Mouse (Mus musculus) neural tube, embryonic 15.5 days (tissue): ENCODE measurements around the gene Csnk1g2. TPM values are rescaled to one million over a fixed set of nuclear protein-coding genes. Genes with fewer than 3 reads are reported as not detected.

ENCODE experiments used
- ATAC-seq: fragments of 200-750 bp; cut with Nextera tagmentation; 2 replicates; pipeline ENCODE4 v1.8.0; 2017; ENCODE audit warnings: mild to moderate bottlenecking, moderate TSS enrichment, moderate library complexity; ENCODE audit not compliant: low FRiP score
- H3K27ac ChIP-seq: fragments of 300-500 bp; sonication (generic); replicated peaks from 2 replicates; pipeline ENCODE4 v1.5.1; 2015; ENCODE audit warnings: mild to moderate bottlenecking, inconsistent platforms
- H3K27me3 ChIP-seq: fragments of 300-500 bp; sonication (generic); replicated peaks from 2 replicates; pipeline ENCODE4 v1.6.1; 2015; ENCODE audit warnings: inconsistent platforms
- H3K36me3 ChIP-seq: fragments of 300-500 bp; sonication (generic); 2 replicates; pipeline ENCODE4 v1.6.1; 2015; ENCODE audit warnings: inconsistent platforms
- H3K4me1 ChIP-seq: fragments of 300-500 bp; sonication (generic); 2 replicates; pipeline ENCODE4 v1.6.1; 2015; ENCODE audit warnings: inconsistent platforms
- H3K4me2 ChIP-seq: fragments of 300-500 bp; sonication (generic); 2 replicates; pipeline ENCODE4 v1.6.1; 2015; ENCODE audit warnings: inconsistent platforms, mild to moderate bottlenecking, moderate library complexity
- H3K4me3 ChIP-seq: fragments of 300-500 bp; sonication (generic); replicated peaks from 2 replicates; pipeline ENCODE4 v1.5.1; 2015; ENCODE audit warnings: mild to moderate bottlenecking, inconsistent platforms
- H3K9ac ChIP-seq: fragments of 300-500 bp; sonication (generic); replicated peaks from 2 replicates; pipeline ENCODE4 v1.6.1; 2015; ENCODE audit warnings: mild to moderate bottlenecking, inconsistent platforms
- H3K9me3 ChIP-seq: fragments of 300-500 bp; sonication (generic); replicated peaks from 2 replicates; pipeline ENCODE4 v1.6.1; 2016; ENCODE audit warnings: inconsistent platforms
- WGBS: fragments of 180-500 bp; shearing (Covaris S2); methylation state at CpG from one replicate; pipeline ENCODE4 v1.1.7; 2015; ENCODE audit warnings: mixed read lengths; 5-methylcytosine and 5-hydroxymethylcytosine counted together
- polyA plus RNA-seq: library from polyadenylated mRNA; unstranded; fragments of >200 nt; fragmentation: Nextera tagmentation; extraction: Ambion mirVana; gene quantifications from 2 replicates; pipeline ENCODE4 v1.2.1, GENCODE M21; 2015

The Csnk1g2 gene
- polyA plus RNA-seq, 1 experiment from 2014 or later = 106 TPM

DNA sequence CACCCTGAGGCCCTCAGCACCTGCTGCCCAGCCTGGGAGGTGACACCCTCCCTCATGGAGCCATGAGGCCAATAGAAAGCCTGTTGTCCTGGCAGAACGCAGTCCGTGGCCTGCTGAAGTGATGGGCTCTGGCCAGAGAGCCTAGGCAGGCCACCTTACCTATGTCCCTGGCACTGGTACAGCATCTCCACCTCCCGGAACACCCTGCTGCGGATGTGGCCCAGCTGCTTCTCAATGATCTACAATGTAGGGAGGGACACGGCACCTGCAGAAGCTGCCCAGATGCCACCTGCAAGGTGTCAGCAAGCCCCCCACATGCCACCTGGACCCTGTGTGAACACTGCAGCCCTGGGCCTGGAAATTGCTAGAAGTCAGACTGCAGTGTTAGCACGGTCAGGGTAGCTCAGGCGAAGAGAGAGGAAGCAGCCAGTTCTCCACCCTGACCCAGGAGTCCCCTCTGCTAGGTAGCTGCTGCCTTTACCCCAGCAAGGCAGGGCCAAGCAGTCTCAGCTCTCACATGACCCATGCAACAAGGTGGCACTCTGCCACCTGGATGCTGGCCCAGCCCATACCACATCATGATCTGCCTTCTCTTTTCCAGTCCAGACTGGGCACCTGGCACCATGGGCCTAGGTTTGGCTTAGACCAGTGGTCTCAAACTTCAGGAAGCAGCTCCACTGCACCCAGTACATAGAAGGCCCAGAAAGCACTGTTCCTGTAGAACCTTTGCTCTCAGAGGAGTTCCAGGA, 47.3 kb downstream of the Csnk1g2 start:
- Histone ChIP-seq H3K9ac (no peak overlapping the region), H3K4me1 (peaks cover 59% of the 10 kb centered on the region)

DNA sequence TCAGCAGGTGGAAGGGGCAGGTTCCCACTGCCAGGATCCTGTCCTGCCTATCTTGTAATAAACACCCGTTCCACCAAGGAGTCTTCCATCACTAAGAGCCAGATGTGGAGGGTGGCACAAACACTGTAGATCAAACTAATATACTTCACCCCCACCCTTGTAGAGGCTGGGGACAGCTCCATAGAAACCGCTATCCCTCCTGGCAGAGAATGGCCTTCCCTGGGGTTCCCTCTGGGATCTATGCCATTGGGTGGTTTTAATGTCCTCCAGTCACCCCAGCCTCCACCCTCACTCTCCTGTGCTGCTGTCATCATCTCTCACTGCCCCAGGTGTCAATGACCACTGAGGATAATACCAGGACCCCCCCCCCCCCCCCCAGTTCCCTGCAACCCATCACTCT, 47.9 kb downstream of the Csnk1g2 start:
- 90% methylated on average over 2 of the region's 2 CpGs for WGBS
- Histone ChIP-seq H3K9ac (no peak overlapping the region), H3K4me2 (no peak overlapping the region), H3K9me3 (no peaks in the 10 kb centered on the region), H3K27ac (no peak overlapping the region), H3K4me3 (no peak overlapping the region), H3K27me3 (no peaks in the 10 kb centered on the region), H3K36me3 (peaks cover 64% of the 10 kb centered on the region), H3K4me1 (peaks cover 57% of the 10 kb centered on the region)
- no peak for ATAC-seq

More for the DNA sequence above, 47.3 kb downstream of the Csnk1g2 start:
- Histone ChIP-seq H3K27me3 (no peaks in the 10 kb centered on the region), H3K9me3 (no peaks in the 10 kb centered on the region), H3K4me3 (no peak overlapping the region), H3K27ac (no peak overlapping the region), H3K36me3 (peaks cover 68% of the 10 kb centered on the region), H3K4me2 (no peak overlapping the region)
- no peak; the same call in 1 of the 2 replicates for ATAC-seq
- 94% methylated on average over 7 of the region's 7 CpGs for WGBS

DNA sequence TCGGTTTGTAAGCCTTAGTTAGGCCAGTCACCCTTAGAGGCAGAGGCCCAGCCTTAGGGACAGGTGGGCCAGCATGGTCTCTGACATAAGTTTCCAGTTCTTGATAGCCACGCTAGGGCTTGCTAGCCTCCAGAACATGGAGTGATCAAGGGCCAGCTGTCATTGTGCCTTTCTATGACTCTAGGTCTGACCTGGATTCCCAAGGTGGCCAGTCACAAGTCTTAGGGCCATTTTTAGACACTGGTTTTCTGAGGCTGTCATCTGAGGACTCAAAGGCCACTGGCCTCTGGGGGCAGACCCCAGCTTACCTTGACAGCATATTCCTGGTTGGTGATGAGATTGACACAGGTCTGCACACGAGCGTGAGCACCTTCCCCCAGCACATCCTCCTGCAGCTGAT, 48.6 kb downstream of the Csnk1g2 start:
- no peak for ATAC-seq
- H3K4me2 ChIP-seq = no peak overlapping the region
- H3K9me3 ChIP-seq = no peaks in the 10 kb centered on the region
- no peak overlapping the region for H3K9ac ChIP-seq
- 94% methylated on average over 4 of the region's 4 CpGs for WGBS
- H3K4me3 ChIP-seq = no peak overlapping the region
- H3K36me3 ChIP-seq = peaks cover 58% of the 10 kb centered on the region
- H3K27me3 ChIP-seq = no peaks in the 10 kb centered on the region
- no peak overlapping the region for H3K27ac ChIP-seq
- peaks cover 54% of the 10 kb centered on the region for H3K4me1 ChIP-seq

DNA sequence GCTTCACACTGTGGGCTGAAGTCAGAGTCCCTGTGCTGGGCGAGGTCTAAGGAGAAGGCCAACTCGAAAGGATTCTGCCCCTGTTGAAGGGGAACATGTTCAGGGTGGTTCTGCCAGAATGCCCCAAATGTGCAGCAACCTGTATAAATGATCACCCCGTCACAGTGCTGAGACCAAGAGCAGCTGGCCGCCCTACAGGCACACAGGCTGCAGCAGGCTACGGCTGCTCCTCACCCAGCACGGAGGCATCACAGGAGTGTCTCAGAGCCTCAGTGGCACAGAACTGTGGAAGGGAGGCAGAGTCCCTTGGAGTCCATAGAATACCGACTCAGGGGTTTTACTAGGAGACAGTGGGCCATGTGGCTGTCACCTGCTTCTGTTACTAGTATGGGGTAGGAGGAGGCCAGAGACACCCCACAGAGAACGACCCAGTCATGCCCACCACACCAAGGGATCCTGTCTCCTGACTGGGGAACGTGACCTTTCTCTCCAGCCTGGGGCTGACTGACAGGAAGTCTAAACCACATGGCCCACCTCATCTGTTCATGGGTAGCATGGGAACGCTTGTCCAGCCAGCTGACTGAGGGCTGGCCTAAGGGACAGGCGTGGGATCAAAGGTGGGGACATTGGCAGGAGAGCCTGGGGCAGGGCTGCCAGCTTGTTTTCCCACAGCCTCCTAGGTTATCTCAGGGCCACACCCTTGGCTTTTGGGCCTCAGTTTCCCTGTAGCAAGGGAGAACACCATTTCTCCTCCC, 49.5 kb downstream of the Csnk1g2 start:
- H3K9me3 ChIP-seq = no peaks in the 10 kb centered on the region
- no peak overlapping the region for H3K4me3 ChIP-seq
- peaks cover 49% of the 10 kb centered on the region for H3K36me3 ChIP-seq
- WGBS = 80% methylated on average over 11 of the region's 11 CpGs
- no peak overlapping the region for H3K27ac ChIP-seq
- no peak overlapping the region for H3K4me2 ChIP-seq
- no peak for ATAC-seq
- no peaks in the 10 kb centered on the region for H3K27me3 ChIP-seq
- no peak overlapping the region for H3K9ac ChIP-seq
- H3K4me1 ChIP-seq = peaks cover 59% of the 10 kb centered on the region

DNA sequence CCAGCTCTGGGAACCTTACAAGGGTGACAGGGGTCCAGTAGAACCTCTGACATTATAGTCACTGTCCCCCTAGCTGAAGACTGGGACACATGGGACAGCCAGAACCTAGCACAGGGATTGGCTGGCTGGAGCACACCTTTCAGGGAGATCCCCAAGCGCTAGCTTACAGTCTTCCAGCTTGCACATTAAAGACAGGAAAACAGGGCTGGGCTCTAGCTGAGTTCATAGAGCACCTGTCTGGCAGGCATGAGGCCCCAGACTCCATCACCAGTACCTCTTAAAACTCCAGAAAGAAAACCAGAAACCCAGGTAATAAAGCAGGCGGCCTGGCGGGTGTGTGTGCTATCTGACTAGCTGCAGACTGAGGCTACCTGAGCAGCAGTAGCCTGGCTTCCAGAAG, 51.1 kb downstream of the Csnk1g2 start:
- H3K27me3 ChIP-seq = no peaks in the 10 kb centered on the region
- peak overlapping the region; percentile 69 for H3K4me3 ChIP-seq
- H3K4me1 ChIP-seq = peaks cover 75% of the 10 kb centered on the region
- WGBS = 94% methylated on average over 3 of the region's 3 CpGs
- no peak for ATAC-seq
- peaks cover 34% of the 10 kb centered on the region for H3K36me3 ChIP-seq
- H3K9me3 ChIP-seq = no peaks in the 10 kb centered on the region
- no peak overlapping the region for H3K27ac ChIP-seq
- peak overlapping the region; percentile 79; the same call in 1 of the 2 replicates for H3K9ac ChIP-seq
- H3K4me2 ChIP-seq = peak overlapping the region; percentile 76

DNA sequence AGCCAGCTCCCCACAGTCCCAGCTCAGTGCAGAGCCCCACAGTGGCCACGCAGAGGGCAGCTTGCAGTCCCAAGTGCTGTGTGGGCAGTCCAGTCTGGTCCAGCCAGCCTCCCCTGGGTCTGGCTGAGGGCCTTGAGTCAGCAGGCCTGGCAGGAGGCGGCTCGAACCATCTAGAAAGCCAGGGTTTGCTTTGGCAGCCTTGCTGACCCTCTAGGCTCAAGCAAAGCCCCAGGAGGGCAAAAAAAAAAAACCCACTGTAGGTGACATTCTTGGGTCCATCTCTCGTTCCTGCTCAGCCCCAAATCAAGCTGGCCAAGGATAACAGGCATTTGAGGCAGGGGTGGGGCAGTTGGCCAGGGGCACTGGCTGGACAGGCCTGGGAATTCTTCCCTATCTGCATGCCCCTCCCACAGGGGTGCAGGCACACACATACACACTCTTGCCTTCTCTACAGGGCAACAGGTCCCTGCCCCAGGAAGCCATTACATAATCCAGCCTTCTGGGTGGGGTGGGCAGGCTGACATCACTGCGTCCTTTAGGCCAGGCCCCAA, 51.6 kb downstream of the Csnk1g2 start:
- Histone ChIP-seq H3K4me3 (peak overlapping the region; percentile 69), H3K36me3 (peaks cover 28% of the 10 kb centered on the region), H3K27ac (no peak overlapping the region), H3K4me2 (peak overlapping the region; percentile 76), H3K9me3 (no peaks in the 10 kb centered on the region), H3K4me1 (peaks cover 81% of the 10 kb centered on the region), H3K9ac (peak overlapping the region; percentile 79), H3K27me3 (no peaks in the 10 kb centered on the region)
- no peak for ATAC-seq
- 68% methylated on average over 5 of the region's 5 CpGs for WGBS

DNA sequence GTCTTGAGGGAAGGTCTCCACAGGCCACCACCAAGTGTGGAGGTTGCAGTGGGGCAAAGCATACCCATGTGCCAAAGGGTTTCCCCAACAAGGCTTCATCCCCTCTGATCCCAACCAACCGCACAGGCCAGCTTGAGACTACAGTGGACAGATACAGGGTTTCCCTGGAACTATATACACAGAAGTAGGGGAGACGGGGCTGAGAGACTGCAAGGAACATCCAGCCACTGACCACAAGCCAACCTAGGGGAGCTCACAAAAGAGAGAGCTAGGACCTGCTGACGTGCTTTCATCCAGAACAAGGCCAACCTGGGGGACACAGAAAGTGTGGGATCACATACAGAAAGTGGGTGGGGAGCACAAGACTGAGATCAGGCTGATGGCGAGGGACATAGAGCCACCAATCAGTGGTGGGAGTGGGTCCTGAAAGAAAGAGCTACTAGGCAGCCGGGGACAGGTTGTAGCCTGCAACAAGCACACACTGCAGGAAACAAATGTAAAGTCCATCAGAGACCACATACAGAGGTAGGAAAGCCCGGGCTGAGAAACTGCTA, 52.3 kb downstream of the Csnk1g2 start:
- 19% methylated on average over 6 of the region's 6 CpGs for WGBS
- Histone ChIP-seq H3K27me3 (no peaks in the 10 kb centered on the region), H3K4me1 (peaks cover 85% of the 10 kb centered on the region), H3K9me3 (no peaks in the 10 kb centered on the region), H3K4me2 (peak overlapping the region; percentile 76), H3K36me3 (peaks cover 21% of the 10 kb centered on the region), H3K9ac (peak overlapping the region; percentile 79), H3K27ac (peak overlapping the region; percentile 89), H3K4me3 (peak overlapping the region; percentile 69)
- no peak for ATAC-seq

DNA sequence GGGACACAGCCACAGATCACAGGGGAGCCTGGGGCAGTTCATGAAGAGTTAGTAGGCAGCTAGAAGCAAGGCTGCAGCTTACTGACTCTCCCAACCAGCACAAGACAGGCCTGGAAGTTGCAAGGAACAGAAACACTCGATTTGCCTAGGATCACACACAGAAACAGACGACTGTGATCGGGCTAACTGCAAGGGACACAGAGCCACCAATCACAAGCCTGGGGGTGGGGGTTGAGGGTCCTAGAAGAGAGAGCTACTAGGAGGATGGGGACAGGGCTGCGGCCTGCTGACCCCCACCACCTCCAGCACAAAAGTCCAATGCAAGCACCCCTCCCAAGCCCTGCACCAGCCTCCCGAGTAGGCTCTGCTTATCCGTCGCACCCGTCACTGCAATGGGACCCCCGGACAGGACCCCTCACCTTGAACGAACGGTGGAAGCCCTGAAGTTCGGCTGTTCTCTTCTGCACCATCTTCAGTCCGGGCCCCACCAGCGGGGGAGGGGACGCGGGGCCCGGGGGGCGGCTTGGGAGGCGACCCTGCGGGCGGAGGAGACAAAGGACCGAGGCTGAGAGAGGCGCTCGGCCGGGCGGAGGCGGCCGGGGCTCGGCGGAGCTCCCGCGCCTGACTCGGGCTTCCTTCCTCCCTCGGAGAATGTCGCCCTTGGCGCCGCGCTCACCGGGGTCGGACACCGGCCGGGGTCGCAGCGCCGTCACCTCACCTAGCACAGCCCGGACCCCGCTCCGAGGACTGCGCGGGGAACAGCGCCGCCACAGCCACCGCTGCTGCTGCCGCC, 53.0 kb downstream of the Csnk1g2 start:
- Histone ChIP-seq H3K9me3 (no peaks in the 10 kb centered on the region), H3K4me1 (peaks cover 78% of the 10 kb centered on the region), H3K4me2 (peak overlapping the region; percentile 76), H3K36me3 (peaks cover 15% of the 10 kb centered on the region), H3K27ac (peak overlapping the region; percentile 89), H3K27me3 (no peaks in the 10 kb centered on the region), H3K9ac (peak overlapping the region; percentile 79), H3K4me3 (peak overlapping the region; percentile 69)
- 0% methylated on average over 43 of the region's 54 CpGs for WGBS
- ATAC-seq = peak; percentile 18

DNA sequence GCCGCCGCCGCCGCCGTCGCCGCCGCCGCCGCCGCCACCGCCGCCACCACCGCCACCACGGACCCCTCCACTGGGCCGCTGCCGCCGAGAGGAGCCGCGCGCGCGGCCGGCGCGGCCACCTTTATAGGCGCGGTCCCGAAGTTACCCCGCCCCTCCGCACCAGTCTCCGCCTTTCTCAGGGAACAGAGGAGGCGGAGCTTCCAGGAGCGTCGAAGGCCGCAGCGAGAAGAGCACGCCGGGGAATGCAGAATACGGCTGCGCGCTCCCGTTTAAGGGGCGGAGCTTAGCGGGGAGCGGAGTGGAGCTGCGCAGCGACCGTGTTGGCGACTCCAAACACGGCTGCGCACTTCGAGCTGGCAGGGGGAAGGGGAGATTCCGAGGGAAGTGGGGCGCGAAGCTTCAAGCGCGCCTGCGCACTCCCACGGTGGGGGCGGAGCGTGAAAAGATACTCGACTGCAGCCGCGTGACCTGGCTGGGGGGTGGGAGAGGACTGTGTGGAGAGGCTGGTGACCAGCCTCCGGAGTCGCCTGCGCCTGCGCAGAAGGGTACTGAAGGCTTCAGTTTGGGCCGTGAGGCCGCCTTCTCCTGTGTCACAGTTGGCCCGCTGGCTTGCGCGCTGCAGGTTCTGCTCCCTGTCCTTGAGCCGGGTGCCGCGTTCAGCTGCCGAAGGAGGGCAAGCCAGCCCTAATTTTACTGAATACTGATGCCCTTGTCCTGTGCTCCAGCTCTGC, 53.7 kb downstream of the Csnk1g2 start:
- ATAC-seq = peak; percentile 93
- Histone ChIP-seq H3K4me2 (peak overlapping the region; percentile 76), H3K4me3 (peak overlapping the region; percentile 69), H3K9me3 (no peaks in the 10 kb centered on the region), H3K36me3 (peaks cover 7% of the 10 kb centered on the region), H3K9ac (peak overlapping the region; percentile 82), H3K27me3 (no peaks in the 10 kb centered on the region), H3K27ac (peak overlapping the region; percentile 98), H3K4me1 (peaks cover 72% of the 10 kb centered on the region)
- WGBS = under 1% methylated on average over 72 of the region's 78 CpGs

DNA sequence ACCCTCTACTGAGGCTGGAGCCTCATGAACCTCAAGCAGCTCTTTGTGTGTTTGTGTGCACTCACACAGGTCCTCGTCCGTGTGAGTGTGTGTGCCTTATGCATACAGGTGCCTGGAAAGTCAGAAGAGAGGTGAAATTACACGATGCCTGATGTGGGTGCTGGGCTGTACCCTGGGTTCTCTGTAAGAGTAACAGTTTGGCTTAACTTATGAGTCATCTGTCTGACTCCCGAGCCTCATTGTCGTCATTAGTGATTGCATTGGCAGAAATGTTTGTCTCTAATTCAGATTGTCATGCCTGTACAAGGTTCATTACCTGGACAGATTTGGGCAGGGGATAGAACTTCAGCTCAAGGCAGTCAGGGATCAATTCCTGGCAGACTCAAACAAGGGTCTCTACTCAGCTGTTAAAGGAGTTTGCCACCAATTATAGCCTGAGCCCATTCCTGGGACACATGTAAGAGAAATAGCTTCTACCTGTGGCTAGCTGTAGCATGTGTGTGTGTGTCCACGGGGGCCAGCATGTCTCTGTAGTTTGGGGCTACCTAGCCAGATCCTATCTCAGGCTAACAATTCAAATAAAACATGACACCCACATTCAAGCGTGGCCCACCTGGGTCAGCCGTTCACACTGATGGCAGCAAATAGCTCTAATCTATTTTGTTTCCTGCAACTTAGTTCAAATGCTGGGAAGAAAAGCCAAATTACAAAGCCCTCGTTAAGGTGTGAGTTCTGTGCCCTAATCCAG, 54.7 kb downstream of the Csnk1g2 start:
- peaks cover 63% of the 10 kb centered on the region for H3K4me1 ChIP-seq
- no peaks in the 10 kb centered on the region for H3K27me3 ChIP-seq

More for the DNA sequence above, 54.7 kb downstream of the Csnk1g2 start:
- peak overlapping the region; percentile 69 for H3K4me3 ChIP-seq
- no peaks in the 10 kb centered on the region for H3K36me3 ChIP-seq
- peak; percentile 0; the same call in 1 of the 2 replicates for ATAC-seq
- peak overlapping the region; percentile 98 for H3K27ac ChIP-seq
- no peaks in the 10 kb centered on the region for H3K9me3 ChIP-seq
- H3K4me2 ChIP-seq = peak overlapping the region; percentile 76
- peak overlapping the region; percentile 82 for H3K9ac ChIP-seq
- 37% methylated on average over 9 of the region's 9 CpGs for WGBS
